ENCODE assay signal across 8 mouse cellular contexts in genomic region chr11:75966401-75967372, GRCm38 (mm10). TPM values are rescaled to one million over a fixed set of nuclear protein-coding genes. Genes with fewer than 3 reads are reported as not detected.
DNase-seq lines count a peak whose midpoint lies in the region; ATAC-seq lines count a peak whose summit lies in the region.

No protein-coding gene starts in this region.

- under 1% methylated on average over 89 of the region's 90 CpGs for WGBS in hindbrain, embryonic 13.5 days

- peaks cover 51% of the 10 kb centered on the region for H3K4me1 ChIP-seq in hindbrain, embryonic 13.5 days (replicated peaks)
- peaks cover 17% of the 10 kb centered on the region for H3K4me1 ChIP-seq in megakaryocyte, embryonic 14.5 days

- no peaks in the 10 kb centered on the region for H3K36me3 ChIP-seq in hindbrain, embryonic 13.5 days
- H3K36me3 ChIP-seq in megakaryocyte, embryonic 14.5 days (replicated peaks; ENCODE audit: low read length) = no peaks in the 10 kb centered on the region

- H3K4me2 ChIP-seq in hindbrain, embryonic 13.5 days = peak overlapping the region; percentile 98

- peak overlapping the region; percentile 72 for H3K9ac ChIP-seq in hindbrain, embryonic 13.5 days

- H3K9me3 ChIP-seq in hindbrain, embryonic 13.5 days = no peaks in the 10 kb centered on the region
- no peaks in the 10 kb centered on the region for H3K9me3 ChIP-seq in megakaryocyte, embryonic 14.5 days

- H3K4me3 ChIP-seq in hindbrain, embryonic 13.5 days = peak overlapping the region; percentile 59
- peak overlapping the region; percentile 91 for H3K4me3 ChIP-seq in megakaryocyte, embryonic 14.5 days (replicated peaks)

- DNase-seq in R1 (ENCODE audit: low read depth, low spot score) = peak; percentile 84
- DNase-seq in cerebellum, postnatal 25 days = peak; percentile 84 to 87
- peak; percentile 39 to 46 for DNase-seq in frontal cortex, postnatal 36 days (ENCODE audit: low spot score in 2 of 2)
- DNase-seq in left cerebral cortex, adult 8-10 months (ENCODE audit: low spot score in 2 of 2) = peak; percentile 27 to 37
- DNase-seq in right cerebral cortex, adult 18-20 months = peak; percentile 63
- peak; percentile 34 for DNase-seq in urinary bladder, postnatal 10 days (ENCODE audit: low spot score)

- peaks cover 41% of the 10 kb centered on the region for H3K27me3 ChIP-seq in hindbrain, embryonic 13.5 days
- H3K27me3 ChIP-seq in megakaryocyte, embryonic 14.5 days (replicated peaks) = peaks cover 91% of the 10 kb centered on the region

- peak; percentile 55 for ATAC-seq in hindbrain, embryonic 13.5 days (ENCODE audit: low FRiP score)

- H3K27ac ChIP-seq in hindbrain, embryonic 13.5 days = no peak overlapping the region

RNA-seq across cellular contexts. Expression of gene Rph3al, which starts 28.5 kb away (rescaled TPM):
- 2.2 and 2.5 TPM in 2 replicates for polyA plus RNA-seq in hindbrain, embryonic 13.5 days (2015; fragmentation: Nextera tagmentation; extraction: Ambion mirVana)
- total RNA-seq in left cerebral cortex, adult 8-10 months (2022) = 1 to 10 TPM; 2.5 to 3.7 (median 3.5) TPM
- 0.25 TPM in 1 of 2 replicates, not detected in the other for polyA plus RNA-seq in megakaryocyte, embryonic 14.5 days (2012; ENCODE audit: insufficient read depth, low replicate concordance)

RNA-seq across cellular contexts. Expression of gene 1700016K19Rik, which starts 33.0 kb away (rescaled TPM):
- 1.7 and 5.5 TPM in 2 replicates for polyA plus RNA-seq in hindbrain, embryonic 13.5 days (2015; fragmentation: Nextera tagmentation; extraction: Ambion mirVana)
- total RNA-seq in left cerebral cortex, adult 8-10 months (2022) = 1 to 10 TPM; 1.8 to 5.9 (median 3.2) TPM
- 0.40 TPM in 1 of 2 replicates, not detected in the other for polyA plus RNA-seq in megakaryocyte, embryonic 14.5 days (2012; ENCODE audit: insufficient read depth, low replicate concordance)

Comparison
In these comparisons a context has a peak if more than half of its experiments do, and no peak if none do; other contexts are left out.
1. DNase-seq: peak in every context shown above with its lines; median percentile 86 in cerebellum, postnatal 25 days; 84 in R1; 63 in right cerebral cortex, adult 18-20 months; 42 in frontal cortex, postnatal 36 days; 34 in urinary bladder, postnatal 10 days; 32 in left cerebral cortex, adult 8-10 months.